Mouse (Mus musculus) hindbrain, embryonic 16.5 days (tissue): ENCODE data around the gene Atf6. TPM values are rescaled to one million over a fixed set of nuclear protein-coding genes. Genes with fewer than 3 reads are reported as not detected.

ENCODE experiments used
- ATAC-seq: fragments of 200-750 bp; cut with Nextera tagmentation; 2 replicates; pipeline ENCODE4 v1.8.0; 2017; ENCODE audit warnings: moderate TSS enrichment, moderate library complexity
- H3K27ac ChIP-seq: fragments of 300-500 bp; sonication (generic); 2 replicates; pipeline ENCODE4 v1.5.1; 2014; ENCODE audit warnings: low read depth, mild to moderate bottlenecking, control low read depth, low read length, moderate library complexity
- H3K27me3 ChIP-seq: fragments of 300-500 bp; sonication (generic); replicated peaks from 2 replicates; pipeline ENCODE4 v1.6.1; 2014; ENCODE audit warnings: low read length; ENCODE audit not compliant: control insufficient read depth, insufficient read depth
- H3K36me3 ChIP-seq: fragments of 300-500 bp; sonication (generic); 2 replicates; pipeline ENCODE4 v1.6.1; 2014; ENCODE audit warnings: mild to moderate bottlenecking, low read length, moderate library complexity, mixed read lengths; ENCODE audit not compliant: control insufficient read depth, insufficient read depth
- H3K4me1 ChIP-seq: fragments of 300-500 bp; sonication (generic); 2 replicates; pipeline ENCODE4 v1.6.1; 2014; ENCODE audit warnings: low read depth, low read length; ENCODE audit not compliant: control insufficient read depth, insufficient read depth
- H3K4me2 ChIP-seq: fragments of 300-500 bp; sonication (generic); 2 replicates; pipeline ENCODE4 v1.6.1; 2014; ENCODE audit warnings: mild to moderate bottlenecking, low read length, control low read depth, moderate library complexity
- H3K4me3 ChIP-seq: fragments of 300-500 bp; sonication (generic); 2 replicates; pipeline ENCODE4 v1.5.1; 2014; ENCODE audit warnings: mild to moderate bottlenecking, low read length, control low read depth, moderate library complexity
- H3K9ac ChIP-seq: fragments of 300-500 bp; sonication (generic); 2 replicates; pipeline ENCODE4 v1.6.1; 2014; ENCODE audit warnings: low read depth, mild to moderate bottlenecking, control low read depth, low read length, moderate library complexity
- H3K9me3 ChIP-seq: fragments of 300-500 bp; sonication (generic); 2 replicates; pipeline ENCODE4 v1.6.1; 2014; ENCODE audit warnings: mild to moderate bottlenecking, low read length, moderate library complexity; ENCODE audit not compliant: control insufficient read depth
- WGBS: fragments of 180-500 bp; shearing (Covaris S2); extraction: QIAGEN DNeasy Blood & Tissue Kit; methylation state at CpG from one replicate; pipeline ENCODE4 v1.1.7; 2014; 5-methylcytosine and 5-hydroxymethylcytosine counted together
- polyA plus RNA-seq: library from polyadenylated mRNA; unstranded; fragments of >200 nt; fragmentation: Nextera tagmentation; extraction: Ambion mirVana; gene quantifications from 2 replicates; pipeline ENCODE4 v1.2.1, GENCODE M21; 2015

Atf6 gene
- polyA plus RNA-seq, 1 experiment from 2014 or later: 6.5 TPM

- H3K9me3 ChIP-seq: no peaks in the 10 kb centered on the region
- no peak overlapping the region for H3K4me3 ChIP-seq
- WGBS: 96% methylated on average over 3 of the region's 3 CpGs
- no peak overlapping the region for H3K27ac ChIP-seq
- H3K27me3 ChIP-seq: no peaks in the 10 kb centered on the region
- ATAC-seq: no peak
- no peak overlapping the region for H3K9ac ChIP-seq
- H3K4me1 ChIP-seq: no peaks in the 10 kb centered on the region
- H3K4me2 ChIP-seq: no peak overlapping the region
- H3K36me3 ChIP-seq: no peaks in the 10 kb centered on the region
Observed at GRCm38 (mm10) chr1:170709969-170710368, 157.6 kb downstream of the Atf6 start.

- WGBS: 94% methylated on average over 7 of the region's 8 CpGs
- Histone ChIP-seq H3K4me1 (no peaks in the 10 kb centered on the region), H3K9me3 (no peaks in the 10 kb centered on the region), H3K4me3 (no peak overlapping the region), H3K4me2 (no peak overlapping the region), H3K27me3 (no peaks in the 10 kb centered on the region), H3K36me3 (no peaks in the 10 kb centered on the region), H3K27ac (no peak overlapping the region), H3K9ac (no peak overlapping the region)
- no peak for ATAC-seq
Observed at GRCm38 (mm10) chr1:170709481-170709880, 158.1 kb downstream of the Atf6 start.

GRCm38 (mm10) chr1:170709034-170709433, 158.5 kb downstream of the Atf6 start:
- 92% methylated on average over 3 of the region's 3 CpGs for WGBS
- no peaks in the 10 kb centered on the region for H3K36me3 ChIP-seq
- no peak overlapping the region for H3K4me3 ChIP-seq
- no peaks in the 10 kb centered on the region for H3K4me1 ChIP-seq
- no peaks in the 10 kb centered on the region for H3K9me3 ChIP-seq
- no peak for ATAC-seq
- no peak overlapping the region for H3K9ac ChIP-seq
- no peak overlapping the region for H3K4me2 ChIP-seq
- no peak overlapping the region for H3K27ac ChIP-seq
- no peaks in the 10 kb centered on the region for H3K27me3 ChIP-seq

GRCm38 (mm10) chr1:170706046-170706445, 161.5 kb downstream of the Atf6 start:
- Histone ChIP-seq H3K27ac (no peak overlapping the region), H3K27me3 (no peaks in the 10 kb centered on the region), H3K4me2 (no peak overlapping the region), H3K36me3 (no peaks in the 10 kb centered on the region), H3K9me3 (no peaks in the 10 kb centered on the region), H3K4me3 (no peak overlapping the region), H3K9ac (no peak overlapping the region), H3K4me1 (no peaks in the 10 kb centered on the region)
- ATAC-seq: no peak
- WGBS: 88% methylated on average over 4 of the region's 4 CpGs

- ATAC-seq: no peak
- H3K27me3 ChIP-seq: no peaks in the 10 kb centered on the region
- no peak overlapping the region for H3K4me3 ChIP-seq
- 59% methylated on average over 4 of the region's 4 CpGs for WGBS
- no peak overlapping the region for H3K9ac ChIP-seq
- H3K9me3 ChIP-seq: no peaks in the 10 kb centered on the region
- no peaks in the 10 kb centered on the region for H3K4me1 ChIP-seq
- no peak overlapping the region for H3K27ac ChIP-seq
- H3K4me2 ChIP-seq: no peak overlapping the region
- no peaks in the 10 kb centered on the region for H3K36me3 ChIP-seq
Observed at GRCm38 (mm10) chr1:170704911-170705594, 162.5 kb downstream of the Atf6 start.

- ATAC-seq: no peak
- no peak overlapping the region for H3K4me2 ChIP-seq
- H3K36me3 ChIP-seq: no peaks in the 10 kb centered on the region
- no peaks in the 10 kb centered on the region for H3K4me1 ChIP-seq
- H3K4me3 ChIP-seq: no peak overlapping the region
- H3K9ac ChIP-seq: no peak overlapping the region
- no peaks in the 10 kb centered on the region for H3K9me3 ChIP-seq
- 91% methylated on average over 6 of the region's 6 CpGs for WGBS
- no peaks in the 10 kb centered on the region for H3K27me3 ChIP-seq
- no peak overlapping the region for H3K27ac ChIP-seq
Observed at GRCm38 (mm10) chr1:170704103-170704502, 163.5 kb downstream of the Atf6 start.

GRCm38 (mm10) chr1:170702958-170703357, 164.6 kb downstream of the Atf6 start:
- H3K4me2 ChIP-seq: no peak overlapping the region
- H3K36me3 ChIP-seq: no peaks in the 10 kb centered on the region
- H3K4me1 ChIP-seq: no peaks in the 10 kb centered on the region
- no peak overlapping the region for H3K9ac ChIP-seq
- WGBS: 94% methylated on average over 6 of the region's 6 CpGs
- H3K27me3 ChIP-seq: no peaks in the 10 kb centered on the region
- no peak overlapping the region for H3K27ac ChIP-seq
- H3K9me3 ChIP-seq: no peaks in the 10 kb centered on the region
- H3K4me3 ChIP-seq: no peak overlapping the region
- ATAC-seq: no peak

GRCm38 (mm10) chr1:170702263-170702662, 165.3 kb downstream of the Atf6 start:
- H3K4me1 ChIP-seq: no peaks in the 10 kb centered on the region
- H3K36me3 ChIP-seq: no peaks in the 10 kb centered on the region
- no peaks in the 10 kb centered on the region for H3K9me3 ChIP-seq
- H3K4me3 ChIP-seq: no peak overlapping the region
- WGBS: 77% methylated on average over 2 of the region's 2 CpGs
- H3K4me2 ChIP-seq: no peak overlapping the region
- no peaks in the 10 kb centered on the region for H3K27me3 ChIP-seq
- H3K27ac ChIP-seq: no peak overlapping the region
- no peak overlapping the region for H3K9ac ChIP-seq
- no peak for ATAC-seq

- Histone ChIP-seq H3K9me3 (no peaks in the 10 kb centered on the region), H3K27ac (no peak overlapping the region), H3K27me3 (no peaks in the 10 kb centered on the region), H3K4me3 (no peak overlapping the region), H3K36me3 (no peaks in the 10 kb centered on the region), H3K4me2 (no peak overlapping the region), H3K9ac (no peak overlapping the region), H3K4me1 (no peaks in the 10 kb centered on the region)
- ATAC-seq: no peak
- 79% methylated on average over 8 of the region's 8 CpGs for WGBS
Observed at GRCm38 (mm10) chr1:170701582-170701981, 166.0 kb downstream of the Atf6 start.

GRCm38 (mm10) chr1:170701178-170701577, 166.4 kb downstream of the Atf6 start:
- ATAC-seq: no peak
- Histone ChIP-seq H3K4me1 (no peaks in the 10 kb centered on the region), H3K4me2 (no peak overlapping the region), H3K9ac (no peak overlapping the region), H3K36me3 (no peaks in the 10 kb centered on the region), H3K9me3 (no peaks in the 10 kb centered on the region), H3K4me3 (no peak overlapping the region), H3K27ac (no peak overlapping the region), H3K27me3 (no peaks in the 10 kb centered on the region)
- 77% methylated on average over 3 of the region's 3 CpGs for WGBS
